ENCODE assay signal across 10 mouse cellular contexts in the genomic region with DNA sequence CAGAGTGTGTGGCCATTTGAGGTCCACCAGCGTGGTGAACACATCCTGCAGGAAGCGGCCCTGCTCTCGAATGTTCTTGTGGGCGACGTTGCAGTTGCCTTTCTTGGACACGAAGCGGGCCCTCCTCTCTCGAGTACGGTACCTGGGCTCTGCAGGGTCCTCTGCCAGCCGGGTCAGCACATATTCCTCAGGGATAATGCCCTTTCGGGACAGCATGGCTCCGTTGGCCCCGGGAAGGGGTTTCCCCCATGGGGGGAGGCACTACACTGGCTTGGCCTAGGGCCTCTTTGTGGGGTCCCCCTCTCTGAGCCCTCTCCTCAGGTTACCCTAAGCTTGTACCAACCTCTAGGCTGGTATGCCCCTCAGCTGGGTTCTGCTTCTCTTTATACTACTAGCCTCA. TPM values are rescaled to one million over a fixed set of nuclear protein-coding genes. Genes with fewer than 3 reads are reported as not detected.
DNase-seq lines count a peak whose midpoint lies in the region; ATAC-seq and TF ChIP-seq lines count a peak whose summit lies in the region.
"Had no signal": no experiment of that assay in that cellular context is flagged by ENCODE, and none has a peak within 500 bp of the region (broad histone marks: within the 10 kb centered on the region; RNA-seq: fewer than 3 reads in every experiment).

No protein-coding gene starts in this region.

- no peak overlapping the region for H3K4me3 ChIP-seq in kidney, embryonic 15.5 days (replicated peaks)
- no peak overlapping the region for H3K4me3 ChIP-seq in kidney, adult 2 months (ENCODE audit: insufficient read depth, low read depth, low read length)
- H3K4me3 ChIP-seq in embryonic facial prominence, embryonic 12.5 days: no peak overlapping the region
- peak overlapping the region; percentile 59 for H3K4me3 ChIP-seq in hindbrain, embryonic 13.5 days
- peak overlapping the region; percentile 64 for H3K4me3 ChIP-seq in neural tube, embryonic 15.5 days (replicated peaks)

- H3K27ac ChIP-seq in kidney, embryonic 15.5 days: no peak overlapping the region
- no peak overlapping the region for H3K27ac ChIP-seq in kidney, adult 2 months (ENCODE audit: insufficient read depth, low read depth, low read length)
- no peak overlapping the region for H3K27ac ChIP-seq in embryonic facial prominence, embryonic 12.5 days
- H3K27ac ChIP-seq in hindbrain, embryonic 13.5 days: no peak overlapping the region
- no peak overlapping the region for H3K27ac ChIP-seq in neural tube, embryonic 15.5 days (replicated peaks)
- H3K27ac ChIP-seq: liver, embryonic 13.5 days had no signal

- TF ChIP-seq CTCF in kidney, adult 2 months (conservative IDR thresholded peaks at IDR 0.05; ENCODE audit: insufficient read depth, insufficient read length, low read depth, low read length): no peak

- no peaks in the 10 kb centered on the region for H3K36me3 ChIP-seq in kidney, embryonic 15.5 days
- no peaks in the 10 kb centered on the region for H3K36me3 ChIP-seq in kidney, adult 2 months (ENCODE audit: control insufficient read depth, insufficient read depth, low read length)
- H3K36me3 ChIP-seq in embryonic facial prominence, embryonic 12.5 days: no peaks in the 10 kb centered on the region
- no peaks in the 10 kb centered on the region for H3K36me3 ChIP-seq in hindbrain, embryonic 13.5 days
- no peaks in the 10 kb centered on the region for H3K36me3 ChIP-seq in neural tube, embryonic 15.5 days
- H3K36me3 ChIP-seq: G1E; liver, embryonic 13.5 days had no signal

- no peaks in the 10 kb centered on the region for H3K9me3 ChIP-seq in kidney, embryonic 15.5 days (replicated peaks)
- no peaks in the 10 kb centered on the region for H3K9me3 ChIP-seq in embryonic facial prominence, embryonic 12.5 days
- no peaks in the 10 kb centered on the region for H3K9me3 ChIP-seq in hindbrain, embryonic 13.5 days
- H3K9me3 ChIP-seq in neural tube, embryonic 15.5 days (replicated peaks): no peaks in the 10 kb centered on the region
- H3K9me3 ChIP-seq: G1E; liver, embryonic 13.5 days had no signal

- TF ChIP-seq POLR2A in kidney, adult 2 months (IDR thresholded peaks at IDR 0.05; ENCODE audit: low read depth, low read length): no peak

- peak overlapping the region; percentile 94; the same call in 1 of the 2 replicates for H3K4me2 ChIP-seq in kidney, embryonic 15.5 days
- H3K4me2 ChIP-seq in embryonic facial prominence, embryonic 12.5 days (replicated peaks): peak overlapping the region; percentile 75; the same call in 1 of the 2 replicates
- peak overlapping the region; percentile 72 for H3K4me2 ChIP-seq in hindbrain, embryonic 13.5 days
- peak overlapping the region; percentile 83 for H3K4me2 ChIP-seq in neural tube, embryonic 15.5 days

- H3K27me3 ChIP-seq in kidney, embryonic 15.5 days: peaks cover 42% of the 10 kb centered on the region
- H3K27me3 ChIP-seq in kidney, adult 2 months (replicated peaks; ENCODE audit: control insufficient read depth, insufficient read depth, low read length): no peaks in the 10 kb centered on the region
- H3K27me3 ChIP-seq in embryonic facial prominence, embryonic 12.5 days: peaks cover 27% of the 10 kb centered on the region
- peaks cover 21% of the 10 kb centered on the region for H3K27me3 ChIP-seq in hindbrain, embryonic 13.5 days
- peaks cover 9% of the 10 kb centered on the region for H3K27me3 ChIP-seq in neural tube, embryonic 15.5 days (replicated peaks)

- WGBS in kidney, embryonic 15.5 days: 83% methylated on average over 13 of the region's 13 CpGs
- WGBS in kidney, adult 2 months: 71% methylated on average over 13 of the region's 13 CpGs
- 81% methylated on average over 13 of the region's 13 CpGs for WGBS in embryonic facial prominence, embryonic 12.5 days
- 83% methylated on average over 13 of the region's 13 CpGs for whole genome bisulfite sequencing in hindbrain, embryonic 13.5 days
- 84% methylated on average over 13 of the region's 13 CpGs for WGBS in neural tube, embryonic 15.5 days

- no peak overlapping the region for H3K9ac ChIP-seq in kidney, embryonic 15.5 days
- no peak overlapping the region for H3K9ac ChIP-seq in embryonic facial prominence, embryonic 12.5 days
- H3K9ac ChIP-seq in hindbrain, embryonic 13.5 days: peak overlapping the region; percentile 84; the same call in 1 of the 2 replicates
- peak overlapping the region; percentile 76; the same call in 1 of the 2 replicates for H3K9ac ChIP-seq in neural tube, embryonic 15.5 days (replicated peaks)
- H3K9ac ChIP-seq: liver, embryonic 13.5 days had no signal

- ATAC-seq in kidney, embryonic 15.5 days (replicated peaks; ENCODE audit: low FRiP score): 0 out of 2 replicates have a peak, but pooled peaks have one; percentile 3
- no peak for ATAC-seq in embryonic facial prominence, embryonic 12.5 days (ENCODE audit: insufficient number of reproducible peaks, insufficient read depth, low FRiP score, low TSS enrichment)
- peak; percentile 3; the same call in 1 of the 2 replicates for ATAC-seq in hindbrain, embryonic 13.5 days (ENCODE audit: low FRiP score)
- ATAC-seq in neural tube, embryonic 15.5 days (ENCODE audit: low FRiP score): no peak

- DNase-seq in kidney, adult 2 months: no peak
- DNase-seq in MN1 (ENCODE audit: low spot score): no peak
- no peak for DNase-seq in urinary bladder, postnatal 25 days (ENCODE audit: low spot score)
- DNase-seq in adrenal gland, postnatal 36 days: no peak
- DNase-seq: liver, embryonic 13.5 days had no signal

- peaks cover 7% of the 10 kb centered on the region for H3K4me1 ChIP-seq in kidney, embryonic 15.5 days
- H3K4me1 ChIP-seq in kidney, adult 2 months (ENCODE audit: control insufficient read depth, insufficient read depth, low read length): no peaks in the 10 kb centered on the region
- H3K4me1 ChIP-seq in embryonic facial prominence, embryonic 12.5 days: no peaks in the 10 kb centered on the region
- peaks cover 47% of the 10 kb centered on the region for H3K4me1 ChIP-seq in hindbrain, embryonic 13.5 days (replicated peaks)
- peaks cover 52% of the 10 kb centered on the region for H3K4me1 ChIP-seq in neural tube, embryonic 15.5 days

RNA-seq across cellular contexts. Expression of gene Kcnj11, which starts 0.9 kb away (rescaled TPM):
- polyA plus RNA-seq in kidney, embryonic 15.5 days (2015; fragmentation: Nextera tagmentation; extraction: Ambion mirVana): 0.21 and 0.37 TPM in 2 replicates
- 0.90 and 1.7 TPM in 2 replicates for polyA plus RNA-seq in kidney, adult 2 months (2012; rRNA removed)
- 0.14 and 0.34 TPM in 2 replicates for polyA plus RNA-seq in embryonic facial prominence, embryonic 12.5 days (2016; fragmentation: Nextera tagmentation; extraction: Ambion mirVana)
- 0.88 and 1.6 TPM in 2 replicates for polyA plus RNA-seq in hindbrain, embryonic 13.5 days (2015; fragmentation: Nextera tagmentation; extraction: Ambion mirVana)
- 1.9 and 2.7 TPM in 2 replicates for polyA plus RNA-seq in neural tube, embryonic 15.5 days (2015; fragmentation: Nextera tagmentation; extraction: Ambion mirVana)
- total RNA-seq in adrenal gland, postnatal 36 days (2021): 1 to 10 TPM in 1 of 2 experiments, under 1 TPM in 1; 0.86 to 2.3 TPM
- total RNA-seq: G1E had no signal
- polyA plus RNA-seq: G1E; liver, embryonic 13.5 days had no signal

Comparison
In these comparisons a context has a peak if more than half of its experiments do, and no peak if none do; other contexts are left out.
1. ATAC-seq: peak in kidney, embryonic 15.5 days (single experiment) and hindbrain, embryonic 13.5 days (single experiment); none in embryonic facial prominence, embryonic 12.5 days (single experiment) and neural tube, embryonic 15.5 days (single experiment).
2. H3K4me3 ChIP-seq: peak in hindbrain, embryonic 13.5 days (single experiment) and neural tube, embryonic 15.5 days (single experiment); none in kidney, embryonic 15.5 days (single experiment), kidney, adult 2 months (single experiment) and embryonic facial prominence, embryonic 12.5 days (single experiment).
3. H3K9ac ChIP-seq: peak in hindbrain, embryonic 13.5 days (single experiment) and neural tube, embryonic 15.5 days (single experiment); none in kidney, embryonic 15.5 days (single experiment) and embryonic facial prominence, embryonic 12.5 days (single experiment).
4. Peak in every context shown above with its lines, with median percentiles within 50 percentile points of each other: H3K4me2 ChIP-seq.